Mouse (Mus musculus) small intestine, adult 2 months (tissue): ENCODE results near the gene Trim40.

Experiments
- CTCF ChIP-seq: fragments of 200-500 bp; IDR thresholded peaks from 2 replicates; pipeline ENCODE4 v1.5.1; 2012; ENCODE audit warnings: low read depth, mild to moderate bottlenecking, control low read depth, inconsistent platforms, low read length, moderate library complexity, mixed read lengths; ENCODE audit not compliant: insufficient replicate concordance, insufficient read length; ENCODE audit errors: extremely low read depth
- POLR2A ChIP-seq: fragments of 200-500 bp; IDR thresholded peaks from 2 replicates; pipeline ENCODE4 v1.6.1; 2012; ENCODE audit warnings: low read depth, mild to moderate bottlenecking, control low read depth, inconsistent platforms, low read length, moderate library complexity

GRCm38 (mm10) chr17:36851627-36852026 is 38.3 kb downstream of the Trim40 start:
- TF ChIP-seq CTCF (no peak), POLR2A (no peak)
